Comparison of ENCODE assay signal across 37 mouse cellular contexts in genomic region chr3:98142862-98143261, GRCm38 (mm10). TPM values are rescaled to one million over a fixed set of nuclear protein-coding genes. Genes with fewer than 3 reads are reported as not detected.
"Had no signal": no experiment of that assay in that cellular context is flagged by ENCODE, and none has a peak within 500 bp of the region (broad histone marks: within the 10 kb centered on the region; RNA-seq: fewer than 3 reads in every experiment).

No protein-coding gene starts in this region.

- DNase-seq: cerebellum, adult 2 months; cerebellum, adult 8-10 months; cerebellum, adult 9-10 months; cerebellum, adult 9-11 months; cerebellum, postnatal 10 days; cerebellum, postnatal 14 days; cerebellum, postnatal 25 days; cerebellum, postnatal 36 days; embryo, embryonic 11 days; forebrain, postnatal 0 days; gastrocnemius, adult 2 months; gastrocnemius, postnatal 10 days; gastrocnemius, postnatal 14 days; gastrocnemius, postnatal 25 days; gastrocnemius, postnatal 36 days; heart, adult 18-20 months; heart, adult 2 months had no signal

- H3K4me1 ChIP-seq: embryonic facial prominence, embryonic 10.5 days; embryonic facial prominence, embryonic 12.5 days; embryonic facial prominence, embryonic 13.5 days; embryonic facial prominence, embryonic 15.5 days; forebrain, embryonic 10.5 days; forebrain, embryonic 12.5 days; forebrain, embryonic 13.5 days; forebrain, embryonic 15.5 days had no signal

- ATAC-seq: forebrain, embryonic 13.5 days; forebrain, embryonic 14.5 days; forebrain, embryonic 15.5 days; forebrain, embryonic 16.5 days; forebrain, postnatal 0 days had no signal

- H3K27me3 ChIP-seq: embryonic facial prominence, embryonic 12.5 days; embryonic facial prominence, embryonic 13.5 days; embryonic facial prominence, embryonic 15.5 days; forebrain, embryonic 12.5 days; forebrain, embryonic 13.5 days; forebrain, embryonic 15.5 days had no signal

- H3K9ac ChIP-seq: embryonic facial prominence, embryonic 12.5 days; embryonic facial prominence, embryonic 13.5 days; embryonic facial prominence, embryonic 15.5 days; forebrain, embryonic 12.5 days; forebrain, embryonic 13.5 days; forebrain, embryonic 15.5 days; forebrain, postnatal 0 days had no signal

- H3K4me3 ChIP-seq: embryonic facial prominence, embryonic 10.5 days; embryonic facial prominence, embryonic 12.5 days; embryonic facial prominence, embryonic 13.5 days; embryonic facial prominence, embryonic 15.5 days; erythroblast, embryonic 14.5 days; forebrain, embryonic 10.5 days; forebrain, embryonic 12.5 days; forebrain, embryonic 13.5 days; forebrain, embryonic 15.5 days; gastrocnemius, adult 2 months; heart, adult 2 months had no signal

- H3K27ac ChIP-seq: embryonic facial prominence, embryonic 10.5 days; embryonic facial prominence, embryonic 12.5 days; embryonic facial prominence, embryonic 13.5 days; embryonic facial prominence, embryonic 15.5 days; forebrain, embryonic 10.5 days; forebrain, embryonic 12.5 days; forebrain, embryonic 13.5 days; forebrain, embryonic 15.5 days; gastrocnemius, adult 2 months; heart, adult 2 months had no signal

- H3K9me3 ChIP-seq: embryonic facial prominence, embryonic 10.5 days; embryonic facial prominence, embryonic 12.5 days; embryonic facial prominence, embryonic 13.5 days; embryonic facial prominence, embryonic 15.5 days; forebrain, embryonic 10.5 days; forebrain, embryonic 12.5 days; forebrain, embryonic 13.5 days; forebrain, embryonic 15.5 days had no signal

- H3K4me2 ChIP-seq: embryonic facial prominence, embryonic 12.5 days; embryonic facial prominence, embryonic 13.5 days; embryonic facial prominence, embryonic 15.5 days; forebrain, embryonic 12.5 days; forebrain, embryonic 13.5 days; forebrain, embryonic 15.5 days had no signal

RNA-seq across cellular contexts. Expression of gene Adam30, which starts 17.6 kb away (rescaled TPM):
- total RNA-seq: forebrain, postnatal 0 days; gastrocnemius, adult 18-20 months; gastrocnemius, adult 2 months; gastrocnemius, adult 8-10 months; gastrocnemius, postnatal 10 days; gastrocnemius, postnatal 14 days; gastrocnemius, postnatal 25 days; gastrocnemius, postnatal 36 days; gastrocnemius, postnatal 4 days; granulocyte monocyte progenitor cell, adult 5-6 weeks; heart, adult 18-20 months; heart, adult 2 months had no signal
- polyA plus RNA-seq: cerebellum, adult 2 months; cortical plate, adult 2 months; embryonic facial prominence, embryonic 10.5 days; embryonic facial prominence, embryonic 11.5 days; embryonic facial prominence, embryonic 12.5 days; embryonic facial prominence, embryonic 13.5 days; embryonic facial prominence, embryonic 14.5 days; embryonic facial prominence, embryonic 15.5 days; erythroblast, embryonic 14.5 days; forebrain, embryonic 10.5 days; forebrain, embryonic 11.5 days; forebrain, embryonic 12.5 days; forebrain, embryonic 13.5 days; forebrain, embryonic 14.5 days; forebrain, embryonic 15.5 days; forebrain, embryonic 16.5 days; forebrain, postnatal 0 days; frontal cortex, adult 2 months had no signal
